Mouse (Mus musculus) stomach, embryonic 16.5 days (tissue): Measurements from ENCODE around the gene L3mbtl3. TPM values are rescaled to one million over a fixed set of nuclear protein-coding genes. Genes with fewer than 3 reads are reported as not detected.

ENCODE experiments used
- ATAC-seq: fragments of 200-750 bp; cut with Nextera tagmentation; 2 replicates; pipeline ENCODE4 v1.8.0; 2017; ENCODE audit warnings: moderate number of reproducible peaks, moderate TSS enrichment; ENCODE audit not compliant: insufficient read depth, low FRiP score
- H3K27ac ChIP-seq: fragments of 300-500 bp; sonication (generic); 2 replicates; pipeline ENCODE4 v1.5.1; 2014; ENCODE audit warnings: low read length
- H3K27me3 ChIP-seq: fragments of 300-500 bp; sonication (generic); 2 replicates; pipeline ENCODE4 v1.6.1; 2014; ENCODE audit warnings: low read length, control low read depth, mixed read lengths; ENCODE audit not compliant: control insufficient read depth, insufficient read depth
- H3K36me3 ChIP-seq: fragments of 300-500 bp; sonication (generic); 2 replicates; pipeline ENCODE4 v1.6.1; 2014; ENCODE audit warnings: low read length; ENCODE audit not compliant: control insufficient read depth, insufficient read depth
- H3K4me1 ChIP-seq: fragments of 300-500 bp; sonication (generic); 2 replicates; pipeline ENCODE4 v1.6.1; 2014; ENCODE audit warnings: low read length, control low read depth, mixed read lengths; ENCODE audit not compliant: control insufficient read depth, insufficient read depth
- H3K4me2 ChIP-seq: fragments of 300-500 bp; sonication (generic); 2 replicates; pipeline ENCODE4 v1.6.1; 2014; ENCODE audit warnings: low read depth, low read length, mixed read lengths
- H3K4me3 ChIP-seq: fragments of 300-500 bp; sonication (generic); replicated peaks from 2 replicates; pipeline ENCODE4 v1.5.1; 2014; ENCODE audit warnings: mild to moderate bottlenecking, low read length
- H3K9ac ChIP-seq: fragments of 300-500 bp; sonication (generic); 2 replicates; pipeline ENCODE4 v1.6.1; 2014; ENCODE audit warnings: low read length
- H3K9me3 ChIP-seq: fragments of 300-500 bp; sonication (generic); replicated peaks from 2 replicates; pipeline ENCODE4 v1.6.1; 2016; ENCODE audit warnings: low read length, control low read depth; ENCODE audit not compliant: control insufficient read depth
- WGBS: fragments of 180-500 bp; shearing (Covaris S2); extraction: QIAGEN DNeasy Blood & Tissue Kit; methylation state at CpG from one replicate; pipeline ENCODE4 v1.1.7; 2014; 5-methylcytosine and 5-hydroxymethylcytosine counted together
- polyA plus RNA-seq: library from polyadenylated mRNA; unstranded; fragments of >200 nt; fragmentation: Nextera tagmentation; extraction: Ambion mirVana; gene quantifications from 2 replicates; pipeline ENCODE4 v1.2.1, GENCODE M21; 2015

The L3mbtl3 gene
- polyA plus RNA-seq, 1 experiment from 2014 or later = 11.3 TPM

DNA sequence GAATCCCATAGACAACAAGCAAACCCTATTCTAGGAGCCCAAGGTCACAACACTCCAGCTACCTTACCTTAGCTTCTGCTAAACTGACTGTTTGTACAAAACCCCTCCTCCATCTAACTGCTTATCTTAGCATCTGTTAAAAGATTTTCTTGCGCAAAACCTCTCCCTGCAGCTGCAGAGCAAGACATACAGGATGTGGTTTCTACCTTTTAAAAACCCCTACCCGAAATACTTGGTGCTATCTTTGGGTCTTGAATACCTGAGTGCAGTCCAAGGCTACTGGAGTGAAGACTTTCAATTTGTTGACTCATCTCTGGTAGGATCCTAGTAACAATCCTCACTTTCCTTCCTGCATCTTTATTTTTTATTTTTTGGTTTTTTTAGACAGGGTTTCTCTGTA is 50.5 kb downstream of the L3mbtl3 start:
- Histone ChIP-seq H3K9ac (no peak overlapping the region), H3K9me3 (no peaks in the 10 kb centered on the region), H3K27ac (no peak overlapping the region), H3K4me1 (no peaks in the 10 kb centered on the region), H3K4me2 (no peak overlapping the region), H3K4me3 (no peak overlapping the region), H3K27me3 (no peaks in the 10 kb centered on the region), H3K36me3 (peaks cover 7% of the 10 kb centered on the region)
- 75% methylated on average over 2 of the region's 2 CpGs for WGBS
- no peak for ATAC-seq

DNA sequence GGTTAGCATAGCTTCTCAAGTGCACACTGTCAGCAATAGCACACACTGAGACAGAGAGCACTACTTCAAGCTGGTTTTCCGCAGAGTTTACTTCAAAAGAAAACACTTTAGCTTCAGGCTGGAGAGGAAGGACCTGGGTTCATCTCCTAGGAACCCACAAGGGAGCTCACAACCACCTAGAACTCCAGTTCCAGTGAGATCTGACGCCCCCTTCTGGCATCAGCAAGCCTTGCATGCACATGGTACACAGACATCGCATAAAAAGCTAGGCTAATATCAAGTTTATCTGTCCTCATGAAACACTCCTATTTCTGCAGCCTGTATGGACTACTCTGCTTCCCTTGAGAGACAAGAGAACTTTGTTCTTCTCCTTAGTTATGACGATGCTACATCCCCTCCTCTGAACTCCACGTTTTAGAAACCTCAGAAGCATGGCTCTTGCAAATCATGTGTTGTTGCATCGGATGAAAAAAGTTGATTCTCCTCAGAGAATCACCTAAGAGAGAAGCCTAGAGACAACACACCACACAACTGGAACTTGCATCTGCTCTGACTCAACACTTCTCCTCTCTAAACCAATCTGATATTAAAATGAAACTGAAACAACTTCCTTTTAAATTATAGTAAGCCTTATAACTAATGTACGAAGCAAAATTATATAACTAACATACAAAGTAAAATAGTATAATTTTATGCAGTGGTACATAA is 53.3 kb downstream of the L3mbtl3 start:
- H3K36me3 ChIP-seq = peaks cover 6% of the 10 kb centered on the region
- WGBS = 82% methylated on average over 7 of the region's 7 CpGs
- no peaks in the 10 kb centered on the region for H3K4me1 ChIP-seq

DNA sequence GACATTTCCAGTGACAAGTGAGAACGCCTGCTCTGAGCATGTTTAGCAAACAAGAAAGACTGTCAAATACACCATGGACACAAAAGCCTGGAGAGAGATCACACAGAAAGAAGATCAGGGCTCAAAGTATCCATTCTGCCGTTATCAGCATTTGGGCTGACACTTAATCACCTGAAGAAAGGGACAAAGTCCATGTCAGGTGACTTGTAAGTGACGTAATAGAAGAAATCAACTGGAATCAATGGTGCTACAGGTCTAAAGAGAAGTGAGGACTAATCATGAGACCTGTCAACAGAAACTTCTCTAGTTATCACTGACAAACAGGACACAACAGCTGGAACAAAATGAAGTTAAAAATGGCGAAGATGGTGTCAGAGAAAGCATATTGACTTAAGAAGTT is 55.1 kb downstream of the L3mbtl3 start:
- 71% methylated on average over 4 of the region's 4 CpGs for WGBS
- no peak for ATAC-seq
- H3K36me3 ChIP-seq = peaks cover 2% of the 10 kb centered on the region; the same call in 1 of the 2 replicates

More for the DNA sequence above, 53.3 kb downstream of the L3mbtl3 start:
- Histone ChIP-seq H3K9me3 (no peaks in the 10 kb centered on the region), H3K27me3 (no peaks in the 10 kb centered on the region), H3K9ac (no peak overlapping the region), H3K27ac (no peak overlapping the region), H3K4me2 (no peak overlapping the region), H3K4me3 (no peak overlapping the region)
- no peak for ATAC-seq

DNA sequence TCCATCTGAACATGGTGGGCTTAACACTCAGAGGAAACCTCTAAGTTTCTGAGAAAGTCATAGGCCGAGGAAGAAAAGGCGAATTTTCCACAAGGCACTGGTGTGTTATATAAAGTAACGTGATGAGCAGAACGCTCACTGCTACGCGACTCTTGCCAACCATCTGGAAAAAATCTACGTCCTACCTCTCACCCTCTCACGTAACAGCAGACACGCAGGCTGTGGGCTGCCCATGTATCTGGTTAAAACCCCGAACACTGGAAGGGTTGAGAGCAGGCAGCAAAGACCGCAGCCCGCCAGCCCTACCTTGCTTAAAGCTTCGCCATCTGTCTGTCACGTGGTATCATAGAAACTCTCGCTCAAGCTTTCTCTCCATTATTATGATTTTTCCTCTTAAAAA is 61.4 kb downstream of the L3mbtl3 start:
- ATAC-seq = no peak
- no peaks in the 10 kb centered on the region for H3K4me1 ChIP-seq
- H3K9me3 ChIP-seq = no peaks in the 10 kb centered on the region
- no peak overlapping the region for H3K4me2 ChIP-seq
- WGBS = 90% methylated on average over 15 of the region's 15 CpGs
- peaks cover 3% of the 10 kb centered on the region; the same call in 1 of the 2 replicates for H3K36me3 ChIP-seq
- H3K9ac ChIP-seq = no peak overlapping the region
- no peak overlapping the region for H3K4me3 ChIP-seq
- H3K27ac ChIP-seq = no peak overlapping the region
- no peaks in the 10 kb centered on the region for H3K27me3 ChIP-seq

More for the DNA sequence above, 55.1 kb downstream of the L3mbtl3 start:
- Histone ChIP-seq H3K9ac (no peak overlapping the region), H3K27me3 (no peaks in the 10 kb centered on the region), H3K4me1 (no peaks in the 10 kb centered on the region), H3K4me2 (no peak overlapping the region), H3K4me3 (no peak overlapping the region), H3K9me3 (no peaks in the 10 kb centered on the region), H3K27ac (no peak overlapping the region)

DNA sequence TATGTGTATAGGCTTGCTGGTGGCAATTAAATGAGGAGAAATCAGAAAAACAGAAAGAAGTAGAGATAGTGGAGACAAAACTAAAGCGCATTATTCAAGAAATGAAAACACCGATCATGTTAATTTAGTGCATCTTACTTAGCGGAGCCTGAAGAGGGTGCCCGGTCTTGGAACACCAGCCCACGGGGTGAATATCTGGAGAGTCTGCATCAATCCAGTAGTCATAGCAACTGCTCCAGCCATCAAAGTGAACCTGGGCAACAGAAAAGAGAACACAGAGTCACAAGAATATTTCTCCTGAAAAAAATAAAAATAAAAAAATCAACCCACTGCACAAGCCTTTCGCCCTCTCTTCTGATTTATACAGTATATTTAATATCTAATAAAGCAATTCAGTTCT is 72.3 kb downstream of the L3mbtl3 start:
- H3K27ac ChIP-seq = no peak overlapping the region

DNA sequence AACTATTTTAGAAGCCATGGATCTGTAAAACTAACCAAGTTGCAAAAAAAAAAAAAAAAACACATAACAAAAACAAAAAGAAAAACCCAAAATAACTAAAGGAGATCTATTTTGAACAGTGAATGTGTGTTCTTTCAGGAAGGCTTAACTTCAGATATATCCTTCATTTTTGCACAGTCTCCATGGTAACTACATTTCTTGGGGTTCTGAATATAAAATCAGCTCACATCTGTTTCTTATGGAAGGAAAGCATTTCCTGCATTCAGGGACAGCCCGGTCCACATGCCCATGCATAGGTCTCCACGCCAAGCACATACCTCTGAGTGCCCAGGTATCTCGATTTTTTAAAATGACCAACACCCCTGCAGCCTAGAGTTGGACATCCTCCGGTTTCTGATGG is 73.4 kb downstream of the L3mbtl3 start:
- Histone ChIP-seq H3K27me3 (no peaks in the 10 kb centered on the region), H3K4me2 (no peak overlapping the region), H3K4me3 (no peak overlapping the region), H3K9ac (no peak overlapping the region), H3K36me3 (0 out of 2 replicates have a peak, but pooled peaks cover 2% of the 10 kb centered on the region), H3K9me3 (no peaks in the 10 kb centered on the region), H3K4me1 (no peaks in the 10 kb centered on the region), H3K27ac (no peak overlapping the region)
- WGBS = 90% methylated on average over 4 of the region's 4 CpGs
- no peak for ATAC-seq

More for the DNA sequence above, 72.3 kb downstream of the L3mbtl3 start:
- H3K9ac ChIP-seq = no peak overlapping the region
- 0 out of 2 replicates have a peak, but pooled peaks cover 2% of the 10 kb centered on the region for H3K36me3 ChIP-seq
- no peaks in the 10 kb centered on the region for H3K9me3 ChIP-seq
- 92% methylated on average over 6 of the region's 6 CpGs for WGBS
- H3K4me3 ChIP-seq = no peak overlapping the region
- no peak overlapping the region for H3K4me2 ChIP-seq
- H3K4me1 ChIP-seq = no peaks in the 10 kb centered on the region
- no peak for ATAC-seq
- no peaks in the 10 kb centered on the region for H3K27me3 ChIP-seq

DNA sequence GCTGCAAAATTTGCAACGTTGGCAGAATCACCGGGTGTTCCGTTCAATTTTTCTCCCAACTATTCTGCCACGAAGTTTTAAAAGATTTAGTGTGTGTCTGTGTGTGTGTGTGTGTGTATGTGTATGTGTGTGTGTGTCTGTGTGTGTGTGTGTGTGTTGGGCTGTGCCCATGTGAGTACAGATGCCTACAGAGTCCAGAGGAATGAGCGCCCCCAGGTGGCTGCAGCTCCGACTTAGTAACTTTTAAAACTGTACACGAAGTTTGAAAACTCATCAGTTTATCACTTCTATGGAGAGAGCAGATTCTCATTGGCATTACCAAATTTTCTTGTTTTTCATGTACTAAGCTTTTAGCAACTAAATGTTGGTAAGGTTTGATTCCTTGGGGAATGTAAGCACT is 78.1 kb downstream of the L3mbtl3 start:
- Histone ChIP-seq H3K36me3 (0 out of 2 replicates have a peak, but pooled peaks cover 2% of the 10 kb centered on the region), H3K27ac (no peak overlapping the region), H3K9me3 (no peaks in the 10 kb centered on the region), H3K4me3 (no peak overlapping the region), H3K4me2 (no peak overlapping the region), H3K27me3 (no peaks in the 10 kb centered on the region), H3K4me1 (no peaks in the 10 kb centered on the region), H3K9ac (no peak overlapping the region)
- WGBS = 85% methylated on average over 7 of the region's 7 CpGs
- no peak for ATAC-seq

DNA sequence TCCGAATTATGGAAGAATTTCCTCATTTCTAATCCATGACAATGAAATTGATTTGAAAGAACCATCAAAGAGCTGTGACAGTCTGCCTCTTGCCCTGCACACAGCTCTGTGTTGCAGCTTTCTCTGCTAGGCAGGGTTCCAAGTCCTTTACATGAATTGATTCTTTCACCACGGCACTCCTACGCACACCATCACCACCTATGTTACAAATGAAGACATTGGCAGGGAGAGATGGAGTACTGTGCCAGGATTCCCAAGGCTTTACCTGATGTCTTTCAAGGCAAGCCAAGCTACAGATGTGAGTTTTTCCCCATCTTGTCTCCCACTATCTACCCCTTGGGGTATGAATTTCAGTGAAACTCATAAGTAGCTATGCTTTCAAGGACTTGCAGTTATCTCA is 78.6 kb downstream of the L3mbtl3 start:
- Histone ChIP-seq H3K27me3 (no peaks in the 10 kb centered on the region), H3K9me3 (no peaks in the 10 kb centered on the region), H3K9ac (no peak overlapping the region), H3K36me3 (no peaks in the 10 kb centered on the region), H3K4me1 (no peaks in the 10 kb centered on the region), H3K4me2 (no peak overlapping the region), H3K4me3 (no peak overlapping the region), H3K27ac (no peak overlapping the region)
- 86% methylated on average over 3 of the region's 3 CpGs for WGBS
- ATAC-seq = no peak

DNA sequence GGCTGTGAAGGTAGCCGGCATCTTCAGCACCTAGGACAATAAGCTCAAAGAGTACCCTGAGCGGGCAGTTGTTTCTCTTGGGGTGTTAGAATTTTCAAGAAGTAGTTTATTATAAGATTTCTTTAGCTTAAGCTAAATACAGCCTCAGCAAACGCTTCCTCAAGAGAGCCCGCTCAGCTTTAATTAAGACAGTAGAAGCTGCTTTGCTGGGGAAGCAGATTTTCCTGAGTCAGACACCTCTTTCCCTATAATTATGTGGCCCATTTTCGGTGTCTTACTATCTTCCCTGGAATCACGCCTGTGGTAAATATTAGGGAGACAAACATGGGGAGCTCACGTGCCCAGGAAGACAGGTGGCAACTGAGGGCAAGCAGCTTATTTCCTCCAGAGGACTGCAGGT is 88.6 kb downstream of the L3mbtl3 start:
- Histone ChIP-seq H3K27me3 (no peaks in the 10 kb centered on the region), H3K36me3 (peaks cover 5% of the 10 kb centered on the region; the same call in 1 of the 2 replicates), H3K4me1 (no peaks in the 10 kb centered on the region), H3K27ac (no peak overlapping the region), H3K9ac (no peak overlapping the region), H3K9me3 (no peaks in the 10 kb centered on the region), H3K4me2 (no peak overlapping the region), H3K4me3 (no peak overlapping the region)
- ATAC-seq = no peak
- WGBS = 79% methylated on average over 7 of the region's 7 CpGs
